Mouse (Mus musculus) stomach, embryonic 16.5 days (tissue): ENCODE data around the gene Fiz1. TPM values are rescaled to one million over a fixed set of nuclear protein-coding genes. Genes with fewer than 3 reads are reported as not detected.

ENCODE experiments used
- ATAC-seq: fragments of 200-750 bp; cut with Nextera tagmentation; 2 replicates; pipeline ENCODE4 v1.8.0; 2017; ENCODE audit warnings: moderate number of reproducible peaks, moderate TSS enrichment; ENCODE audit not compliant: insufficient read depth, low FRiP score
- H3K27ac ChIP-seq: fragments of 300-500 bp; sonication (generic); 2 replicates; pipeline ENCODE4 v1.5.1; 2014; ENCODE audit warnings: low read length
- H3K27me3 ChIP-seq: fragments of 300-500 bp; sonication (generic); 2 replicates; pipeline ENCODE4 v1.6.1; 2014; ENCODE audit warnings: low read length, control low read depth, mixed read lengths; ENCODE audit not compliant: control insufficient read depth, insufficient read depth
- H3K36me3 ChIP-seq: fragments of 300-500 bp; sonication (generic); 2 replicates; pipeline ENCODE4 v1.6.1; 2014; ENCODE audit warnings: low read length; ENCODE audit not compliant: control insufficient read depth, insufficient read depth
- H3K4me1 ChIP-seq: fragments of 300-500 bp; sonication (generic); 2 replicates; pipeline ENCODE4 v1.6.1; 2014; ENCODE audit warnings: low read length, control low read depth, mixed read lengths; ENCODE audit not compliant: control insufficient read depth, insufficient read depth
- H3K4me2 ChIP-seq: fragments of 300-500 bp; sonication (generic); 2 replicates; pipeline ENCODE4 v1.6.1; 2014; ENCODE audit warnings: low read depth, low read length, mixed read lengths
- H3K4me3 ChIP-seq: fragments of 300-500 bp; sonication (generic); replicated peaks from 2 replicates; pipeline ENCODE4 v1.5.1; 2014; ENCODE audit warnings: mild to moderate bottlenecking, low read length
- H3K9ac ChIP-seq: fragments of 300-500 bp; sonication (generic); 2 replicates; pipeline ENCODE4 v1.6.1; 2014; ENCODE audit warnings: low read length
- H3K9me3 ChIP-seq: fragments of 300-500 bp; sonication (generic); replicated peaks from 2 replicates; pipeline ENCODE4 v1.6.1; 2016; ENCODE audit warnings: low read length, control low read depth; ENCODE audit not compliant: control insufficient read depth
- WGBS: fragments of 180-500 bp; shearing (Covaris S2); extraction: QIAGEN DNeasy Blood & Tissue Kit; methylation state at CpG from one replicate; pipeline ENCODE4 v1.1.7; 2014; 5-methylcytosine and 5-hydroxymethylcytosine counted together
- polyA plus RNA-seq: library from polyadenylated mRNA; unstranded; fragments of >200 nt; fragmentation: Nextera tagmentation; extraction: Ambion mirVana; gene quantifications from 2 replicates; pipeline ENCODE4 v1.2.1, GENCODE M21; 2015

The Fiz1 gene
- 18.9 and 22.6 TPM in 2 replicates for polyA plus RNA-seq

- peak within 1 kb of the TSS; percentile 63 for H3K4me2 ChIP-seq
- peak within 1 kb of the TSS; percentile 83 for H3K4me3 ChIP-seq
- H3K27me3 ChIP-seq = no peaks in the 10 kb centered on the region
- ATAC-seq = peak; percentile 84
- H3K9ac ChIP-seq = peak within 1 kb of the TSS; percentile 89
- H3K27ac ChIP-seq = peak within 1 kb of the TSS; percentile 95
- H3K4me1 ChIP-seq = peaks cover 9% of the 10 kb centered on the region
- under 1% methylated on average over 42 of the region's 42 CpGs for WGBS
- peaks cover 30% of the 10 kb centered on the region for H3K36me3 ChIP-seq
- H3K9me3 ChIP-seq = no peaks in the 10 kb centered on the region
Measured at GRCm38 (mm10) chr7:5014251-5015117, at the start of gene Fiz1, which contains the start of gene Zfp524. TSS of gene Fiz1 (minus strand) at chr7:5014697. TSS of gene Zfp524 (plus strand) at chr7:5014415.

DNA sequence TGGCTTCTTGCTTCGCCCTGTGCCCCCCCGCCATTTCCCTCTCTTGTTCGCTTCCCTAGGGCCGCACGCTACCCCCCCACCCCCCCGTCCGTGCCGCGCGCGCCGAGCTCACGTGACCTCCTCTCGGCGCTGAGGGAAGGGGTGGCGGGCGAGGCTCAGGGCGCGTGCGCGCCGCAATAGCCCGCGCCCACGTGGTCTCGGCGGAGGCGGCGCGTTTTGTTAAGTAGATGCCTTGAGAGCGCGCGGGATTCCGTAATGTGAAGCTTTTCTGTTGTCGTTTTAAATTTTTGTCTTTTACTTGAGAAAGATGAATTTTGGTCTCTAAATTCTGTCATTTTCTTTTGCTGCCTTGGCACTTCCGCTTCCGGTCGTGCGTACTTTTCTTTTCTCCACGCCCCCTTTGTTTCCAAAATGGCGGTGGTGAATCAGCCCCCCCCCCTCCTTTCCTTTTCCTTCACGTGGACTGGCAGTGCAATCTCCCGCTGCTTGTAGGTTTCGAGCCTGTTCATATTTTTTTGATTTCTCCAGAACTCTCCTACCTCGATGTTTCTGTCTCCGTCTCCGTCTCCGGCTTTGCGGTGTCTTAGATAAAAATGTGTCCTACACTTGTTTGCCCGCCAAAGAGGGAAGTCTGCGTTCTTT, 48.0 kb upstream of the Fiz1 start:
- ATAC-seq = peak; percentile 68
- peak overlapping the region; percentile 96 for H3K9ac ChIP-seq
- peak overlapping the region; percentile 100 for H3K27ac ChIP-seq
- H3K4me3 ChIP-seq = peak overlapping the region; percentile 88
- no peaks in the 10 kb centered on the region for H3K9me3 ChIP-seq
- peak overlapping the region; percentile 86 for H3K4me2 ChIP-seq
- H3K4me1 ChIP-seq = peaks cover 21% of the 10 kb centered on the region
- no peaks in the 10 kb centered on the region for H3K27me3 ChIP-seq
- H3K36me3 ChIP-seq = no peaks in the 10 kb centered on the region
- WGBS = 0% methylated on average over 51 of the region's 51 CpGs

GRCm38 (mm10) chr7:5061774-5062359, 47.4 kb upstream of the Fiz1 start, which contains the start of gene U2af2:
TSS of gene U2af2 (plus strand) at chr7:5062143.
- under 1% methylated on average over 53 of the region's 65 CpGs for WGBS
- peaks cover 25% of the 10 kb centered on the region for H3K4me1 ChIP-seq
- peak; percentile 85 for ATAC-seq
- H3K4me3 ChIP-seq = peak within 1 kb of the TSS; percentile 88
- H3K27ac ChIP-seq = peak within 1 kb of the TSS; percentile 100
- H3K9me3 ChIP-seq = no peaks in the 10 kb centered on the region
- no peaks in the 10 kb centered on the region for H3K36me3 ChIP-seq
- H3K27me3 ChIP-seq = 0 out of 2 replicates have a peak, but pooled peaks cover 1% of the 10 kb centered on the region
- peak within 1 kb of the TSS; percentile 96 for H3K9ac ChIP-seq
- H3K4me2 ChIP-seq = peak within 1 kb of the TSS; percentile 95

- Histone ChIP-seq H3K9ac (peak overlapping the region; percentile 96), H3K4me1 (peaks cover 29% of the 10 kb centered on the region), H3K27me3 (peaks cover 7% of the 10 kb centered on the region), H3K9me3 (no peaks in the 10 kb centered on the region), H3K4me3 (peak overlapping the region; percentile 88), H3K36me3 (no peaks in the 10 kb centered on the region), H3K27ac (peak overlapping the region; percentile 100), H3K4me2 (peak overlapping the region; percentile 95)
- peak; percentile 89 for ATAC-seq
- 0% methylated on average over 60 of the region's 60 CpGs for WGBS
Measured at GRCm38 (mm10) chr7:5060944-5061773, 46.7 kb upstream of the Fiz1 start.

DNA sequence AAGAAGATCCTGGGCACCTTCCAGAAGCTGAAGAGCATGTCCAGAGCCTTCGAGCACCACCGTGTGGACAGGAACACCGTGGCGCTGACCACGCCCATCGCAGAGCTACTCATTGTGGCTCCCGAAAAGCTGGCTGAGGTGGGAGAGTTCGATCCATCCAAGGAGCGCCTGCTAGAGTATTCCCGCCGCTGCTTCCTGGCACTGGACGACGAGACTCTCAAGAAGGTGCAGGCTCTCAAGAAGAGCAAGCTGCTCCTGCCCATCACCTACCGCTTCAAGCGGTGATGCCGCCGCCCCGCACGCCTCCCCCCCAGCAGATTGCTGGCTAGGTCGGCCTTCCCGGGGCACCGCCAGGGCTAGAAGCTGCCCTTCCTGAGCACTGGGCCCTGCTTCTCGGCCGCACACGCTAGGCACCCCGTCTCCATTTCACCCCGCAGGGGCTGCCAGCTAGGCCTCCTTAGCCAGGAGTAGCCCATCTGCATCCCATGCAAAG, 45.8 kb upstream of the Fiz1 start:
- Histone ChIP-seq H3K27ac (peak overlapping the region; percentile 100), H3K4me2 (peak overlapping the region; percentile 95), H3K36me3 (no peaks in the 10 kb centered on the region), H3K4me1 (peaks cover 24% of the 10 kb centered on the region), H3K4me3 (peak overlapping the region; percentile 88), H3K9ac (peak overlapping the region; percentile 96), H3K9me3 (no peaks in the 10 kb centered on the region), H3K27me3 (peaks cover 15% of the 10 kb centered on the region)
- ATAC-seq = no peak
- WGBS = 4% methylated on average over 27 of the region's 27 CpGs

DNA sequence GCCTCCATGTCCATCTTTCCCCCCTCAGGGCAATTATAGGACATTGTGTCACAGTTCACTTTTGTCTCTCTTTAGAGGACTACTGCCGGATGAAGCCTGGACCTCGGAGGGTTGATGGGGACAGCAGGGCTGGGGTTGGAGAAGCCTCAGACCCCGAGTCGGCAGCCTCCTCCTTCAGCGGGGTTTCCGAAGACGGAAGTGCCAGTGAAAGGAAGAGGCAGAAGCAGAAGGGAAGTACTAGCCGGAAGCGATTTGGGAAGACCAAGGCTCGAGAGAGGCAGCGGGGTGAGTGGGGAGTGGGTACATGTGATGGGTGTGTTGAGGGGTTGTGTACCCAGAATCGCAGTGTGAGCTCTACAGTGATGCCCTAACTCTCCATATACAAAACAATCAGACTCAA, 44.9 kb upstream of the Fiz1 start:
- peaks cover 21% of the 10 kb centered on the region for H3K4me1 ChIP-seq
- 86% methylated on average over 12 of the region's 12 CpGs for WGBS
- peaks cover 21% of the 10 kb centered on the region for H3K27me3 ChIP-seq
- H3K9me3 ChIP-seq = no peaks in the 10 kb centered on the region
- no peaks in the 10 kb centered on the region for H3K36me3 ChIP-seq
- no peak overlapping the region for H3K27ac ChIP-seq
- H3K9ac ChIP-seq = no peak overlapping the region
- no peak for ATAC-seq
- no peak overlapping the region for H3K4me2 ChIP-seq
- H3K4me3 ChIP-seq = no peak overlapping the region

GRCm38 (mm10) chr7:5058631-5059030, 44.1 kb upstream of the Fiz1 start:
- peaks cover 29% of the 10 kb centered on the region for H3K27me3 ChIP-seq
- WGBS = 97% methylated on average over 1 of the region's 1 CpGs
- no peak for ATAC-seq
- H3K4me1 ChIP-seq = peaks cover 19% of the 10 kb centered on the region
- no peak overlapping the region for H3K9ac ChIP-seq
- no peaks in the 10 kb centered on the region for H3K9me3 ChIP-seq
- H3K4me3 ChIP-seq = no peak overlapping the region
- no peak overlapping the region for H3K27ac ChIP-seq
- H3K4me2 ChIP-seq = no peak overlapping the region
- H3K36me3 ChIP-seq = no peaks in the 10 kb centered on the region

DNA sequence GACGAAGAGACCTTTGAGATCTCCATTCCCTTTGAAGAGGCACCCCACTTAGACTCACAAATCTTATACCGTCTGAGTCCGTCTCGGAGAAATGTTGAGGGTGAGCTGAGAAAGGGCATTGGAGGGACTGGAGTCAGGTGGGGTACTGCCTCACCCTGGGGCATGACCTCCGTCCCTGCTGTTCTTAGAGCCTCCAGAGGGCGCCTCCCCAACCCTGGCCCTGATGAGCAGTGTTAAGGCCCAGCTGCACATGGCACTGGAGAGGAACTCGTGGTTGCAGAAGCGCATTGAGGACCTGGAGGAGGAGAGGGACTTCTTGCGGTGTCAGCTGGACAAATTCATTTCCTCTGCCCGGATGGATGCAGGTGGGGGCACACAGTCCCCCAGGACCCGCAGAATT, 43.3 kb upstream of the Fiz1 start:
- Histone ChIP-seq H3K4me2 (peak overlapping the region; percentile 66; the same call in 1 of the 2 replicates), H3K27me3 (peaks cover 38% of the 10 kb centered on the region), H3K9me3 (no peaks in the 10 kb centered on the region), H3K4me1 (peaks cover 27% of the 10 kb centered on the region), H3K4me3 (no peak overlapping the region), H3K36me3 (no peaks in the 10 kb centered on the region), H3K9ac (peak overlapping the region; percentile 76; the same call in 1 of the 2 replicates), H3K27ac (no peak overlapping the region)
- no peak for ATAC-seq
- WGBS = 42% methylated on average over 11 of the region's 11 CpGs
